Mouse (Mus musculus) testis, postnatal 10 days (tissue): Measurements from ENCODE around the gene Rem2.

Experiments
- DNase-seq: peaks from one replicate; pipeline ENCODE4 v3.0.0; 2021; ENCODE audit warnings: low spot score

The Rem2 gene

GRCm38 (mm10) chr14:54475941-54476844, at the start of gene Rem2:
TSS of gene Rem2 (plus strand) at chr14:54476100.
- DNase-seq, result peak; percentile 69

GRCm38 (mm10) chr14:54426689-54427398, 49.1 kb upstream of the Rem2 start, which contains the start of gene Mrpl52:
TSS of gene Mrpl52 (plus strand) at chr14:54426909.
- DNase-seq, result peak; percentile 94

DNA sequence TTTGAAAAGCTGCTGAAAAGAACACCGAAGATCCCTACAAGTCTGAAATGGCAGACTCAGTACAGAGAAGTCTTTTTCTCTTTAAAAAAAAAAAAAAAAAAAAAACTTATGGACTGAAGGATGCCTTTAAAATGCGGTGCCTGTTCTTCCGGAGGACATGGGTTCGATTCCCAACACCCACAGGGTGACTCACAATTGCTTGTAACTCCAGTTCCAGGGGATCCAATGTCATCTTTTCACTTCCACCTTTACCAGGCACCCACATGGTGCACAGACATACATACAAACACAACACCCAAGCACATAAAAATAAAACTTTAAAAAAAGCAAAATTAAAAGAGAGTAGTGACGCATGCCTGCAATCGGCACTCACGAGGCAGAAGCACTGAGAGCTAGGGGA, 48.2 kb upstream of the Rem2 start:
- no peak for DNase-seq

- peak; percentile 40 for DNase-seq
Observed at GRCm38 (mm10) chr14:54428421-54428820, 47.5 kb upstream of the Rem2 start.

- DNase-seq, result peak; percentile 54
Observed at GRCm38 (mm10) chr14:54429332-54430093, 46.4 kb upstream of the Rem2 start.

DNA sequence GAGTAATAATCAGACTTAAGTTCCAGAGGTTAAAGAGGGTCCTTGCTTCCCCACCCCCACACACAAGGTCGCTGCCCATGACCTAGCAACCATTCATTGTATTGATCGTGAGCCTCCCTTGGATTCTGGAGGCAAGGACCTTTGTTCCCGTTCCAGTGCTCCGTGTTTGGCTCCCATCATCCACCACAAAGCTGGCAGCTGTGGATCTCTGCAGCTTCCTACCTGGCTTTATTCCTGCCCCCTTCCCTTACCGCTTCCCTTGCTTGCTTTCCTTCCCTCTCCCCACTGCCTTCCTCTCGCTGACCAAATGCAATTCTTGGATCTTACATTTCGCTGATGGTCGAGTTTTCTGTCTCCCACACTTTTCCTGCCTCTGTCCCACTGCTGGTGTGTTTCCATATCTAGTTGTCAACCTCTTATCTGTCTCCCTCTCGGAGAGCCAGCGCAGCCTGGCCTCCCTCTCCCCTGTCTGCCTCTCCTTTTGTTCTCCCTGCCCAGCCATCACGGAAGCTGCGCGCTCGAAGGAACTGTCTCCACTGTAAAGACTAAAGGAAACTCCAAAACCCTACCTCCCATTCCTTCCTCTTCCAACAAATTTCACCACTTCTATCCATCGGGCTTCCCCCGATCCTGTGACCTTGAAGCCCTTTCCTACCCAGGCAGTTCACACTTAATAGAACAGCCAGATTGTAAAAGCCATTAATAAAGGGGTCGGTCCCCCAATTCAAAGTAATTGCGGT, 45.3 kb upstream of the Rem2 start:
- DNase-seq, result peak; percentile 57

- DNase-seq, result peak; percentile 86
Observed at GRCm38 (mm10) chr14:54431334-54432077, 44.4 kb upstream of the Rem2 start, which contains the start of gene Mmp14. TSS of gene Mmp14 (plus strand) at chr14:54431612.

DNA sequence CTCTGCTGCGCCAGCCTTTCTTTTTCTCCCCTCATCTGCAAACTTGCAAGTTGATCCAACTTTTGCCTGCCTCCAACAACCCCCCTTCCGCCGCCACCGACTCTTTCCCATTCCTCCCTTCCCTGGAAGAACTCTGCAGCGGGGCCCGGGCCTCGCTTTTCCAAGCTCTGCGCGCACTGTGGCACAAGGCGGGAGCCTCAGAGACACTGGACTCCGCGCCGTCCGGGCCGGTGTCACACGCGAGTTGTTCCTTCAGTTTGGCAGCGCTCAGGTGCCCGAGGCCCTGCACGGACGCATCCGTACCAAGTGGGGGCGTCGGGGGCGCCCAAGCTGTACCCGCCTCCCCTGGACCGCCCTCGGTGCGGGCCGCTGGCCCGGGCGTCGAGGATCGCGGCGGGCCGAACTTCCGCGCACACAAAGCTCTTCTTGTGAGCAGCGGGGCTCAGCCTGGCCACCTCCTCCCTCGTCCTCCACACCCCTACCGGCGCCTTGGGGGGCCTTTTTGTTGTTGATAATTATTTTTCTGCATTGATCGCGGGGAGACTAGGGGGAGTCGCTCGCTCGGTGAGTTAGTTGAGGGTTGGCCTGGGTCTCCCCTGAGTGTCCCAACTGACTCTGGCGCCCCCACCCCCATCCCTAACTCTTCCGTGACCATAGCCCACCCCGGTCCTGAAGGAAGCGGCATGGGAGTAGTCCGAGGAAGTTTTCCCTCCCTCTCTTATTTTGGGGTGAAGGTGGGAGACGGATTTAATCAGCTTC, 43.6 kb upstream of the Rem2 start:
- DNase-seq, result peak; percentile 75

GRCm38 (mm10) chr14:54432837-54433830, 42.8 kb upstream of the Rem2 start:
- DNase-seq, result no peak

DNA sequence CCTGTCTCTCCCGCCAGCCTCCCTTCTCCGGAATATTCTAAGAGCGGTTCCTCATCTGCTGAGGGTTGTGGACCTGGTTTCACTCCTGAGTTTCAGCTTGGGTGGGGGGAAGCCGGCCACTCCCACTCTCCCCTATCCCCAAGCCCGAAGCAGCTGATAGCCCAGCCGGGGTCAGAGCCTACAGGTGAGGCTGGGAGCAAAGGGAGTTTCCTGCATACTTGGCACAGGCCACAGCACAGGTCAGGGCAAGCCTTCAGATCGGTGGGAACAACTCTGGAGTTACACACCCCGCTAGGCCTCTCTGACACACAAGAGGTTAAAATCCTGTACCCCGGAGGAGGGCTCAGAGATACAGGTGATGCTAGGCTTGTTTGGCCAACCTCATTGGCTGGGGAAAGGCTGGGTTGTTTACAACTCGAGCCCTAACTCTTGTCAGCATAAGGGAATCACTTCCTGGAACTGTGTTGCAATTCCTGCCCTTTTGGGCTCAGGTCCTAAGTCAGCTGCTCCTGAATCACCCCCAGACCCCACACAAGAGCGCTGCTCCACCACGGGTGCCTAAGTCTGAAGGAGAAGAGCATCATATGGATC, 41.9 kb upstream of the Rem2 start:
- no peak for DNase-seq

DNA sequence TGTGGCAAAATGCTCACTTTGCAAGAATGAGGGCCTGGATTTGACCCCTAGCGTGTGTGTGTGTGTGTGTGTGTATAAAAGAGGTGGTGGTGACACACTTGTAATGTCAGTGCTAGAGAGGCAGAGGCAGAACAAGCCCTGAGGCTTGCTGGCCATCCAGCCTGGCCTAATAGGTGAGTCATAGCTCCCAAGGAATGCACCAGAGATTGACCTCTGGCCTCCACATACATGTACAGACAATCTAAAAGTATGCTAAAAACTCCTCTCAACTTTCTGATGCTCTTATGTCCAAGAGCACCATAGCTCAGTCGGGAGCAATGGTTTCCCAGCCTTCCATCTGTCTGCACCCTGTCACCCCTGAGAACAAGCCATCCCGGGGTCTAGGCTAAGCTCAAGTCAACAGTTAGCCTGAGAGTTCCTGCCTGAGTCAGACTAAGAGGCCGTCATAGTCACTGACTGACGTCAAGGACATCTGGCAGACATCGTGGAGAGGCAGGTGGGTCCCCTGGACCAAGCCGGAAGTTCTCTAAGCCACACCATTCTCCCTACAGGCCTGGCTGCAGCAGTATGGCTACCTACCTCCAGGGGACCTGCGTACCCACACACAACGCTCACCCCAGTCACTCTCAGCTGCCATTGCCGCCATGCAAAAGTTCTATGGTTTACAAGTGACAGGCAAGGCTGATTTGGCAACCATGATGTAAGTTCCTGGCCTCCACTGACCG, 40.5 kb upstream of the Rem2 start:
- DNase-seq, result no peak

- no peak for DNase-seq
Observed at GRCm38 (mm10) chr14:54439155-54439554, 36.7 kb upstream of the Rem2 start.

DNA sequence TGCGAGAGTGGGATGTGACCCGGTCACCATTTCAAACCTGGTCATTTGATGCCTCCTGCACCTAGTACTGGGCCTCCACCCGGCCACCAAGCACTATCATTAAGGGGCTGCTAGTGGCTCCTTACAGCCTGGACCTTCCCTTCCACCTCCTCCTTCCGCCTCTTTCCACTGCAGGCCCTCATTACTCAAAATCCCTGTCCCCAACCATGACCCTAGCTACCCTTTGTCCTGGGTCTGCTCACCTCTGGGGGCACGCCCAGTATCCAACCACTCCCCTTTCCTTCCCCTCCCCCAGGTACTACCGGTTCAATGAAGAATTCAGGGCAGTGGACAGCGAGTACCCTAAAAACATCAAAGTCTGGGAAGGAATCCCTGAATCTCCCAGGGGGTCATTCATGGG, 36.3 kb upstream of the Rem2 start:
- DNase-seq, result no peak

DNA sequence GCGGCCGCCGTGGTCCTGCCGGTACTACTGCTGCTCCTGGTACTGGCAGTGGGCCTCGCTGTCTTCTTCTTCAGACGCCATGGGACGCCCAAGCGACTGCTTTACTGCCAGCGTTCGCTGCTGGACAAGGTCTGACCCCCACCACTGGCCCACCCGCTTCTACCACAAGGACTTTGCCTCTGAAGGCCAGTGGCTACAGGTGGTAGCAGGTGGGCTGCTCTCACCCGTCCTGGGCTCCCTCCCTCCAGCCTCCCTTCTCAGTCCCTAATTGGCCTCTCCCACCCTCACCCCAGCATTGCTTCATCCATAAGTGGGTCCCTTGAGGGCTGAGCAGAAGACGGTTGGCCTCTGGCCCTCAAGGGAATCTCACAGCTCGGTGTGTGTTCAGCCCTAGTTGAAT, 35.4 kb upstream of the Rem2 start:
- DNase-seq, result no peak

DNA sequence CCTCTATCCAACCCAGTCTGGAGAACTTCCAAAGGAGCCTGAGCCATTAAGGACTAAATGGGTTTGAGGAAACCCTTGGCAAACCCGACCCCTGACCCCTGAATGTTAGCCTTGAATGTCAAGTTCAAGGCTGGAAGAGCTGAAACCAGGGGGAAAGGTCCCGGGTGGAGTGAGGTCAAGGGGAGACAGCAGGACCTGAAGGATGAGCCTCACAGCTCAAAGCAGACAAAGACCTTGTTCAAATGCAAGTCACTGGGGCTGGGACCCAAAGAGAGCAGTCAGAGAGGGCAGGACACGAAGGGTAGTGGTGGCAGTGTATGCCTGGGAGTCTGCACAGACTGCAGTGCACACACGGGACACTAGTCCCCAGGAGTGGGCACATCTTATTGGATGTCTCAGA, 34.5 kb upstream of the Rem2 start:
- DNase-seq, result no peak

DNA sequence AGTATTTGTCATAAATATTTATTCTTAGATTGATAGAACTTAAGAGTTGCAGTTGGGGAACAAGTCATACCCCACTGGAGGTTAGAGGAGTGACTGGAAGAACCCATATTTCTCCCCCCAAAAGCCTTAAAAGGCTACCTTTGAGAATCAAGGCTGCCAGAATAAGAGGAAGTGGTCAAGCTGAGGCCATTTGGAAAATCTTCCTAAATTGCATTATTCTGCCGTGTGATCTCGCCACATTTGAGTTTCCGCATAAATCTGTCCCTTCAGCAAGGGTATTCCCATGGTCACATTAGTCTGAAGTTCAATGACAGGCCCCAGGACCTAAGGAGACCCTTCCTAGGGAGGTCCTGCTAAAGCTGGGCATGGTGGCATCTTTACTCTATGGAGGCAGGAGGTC, 33.4 kb upstream of the Rem2 start:
- DNase-seq, result no peak

DNA sequence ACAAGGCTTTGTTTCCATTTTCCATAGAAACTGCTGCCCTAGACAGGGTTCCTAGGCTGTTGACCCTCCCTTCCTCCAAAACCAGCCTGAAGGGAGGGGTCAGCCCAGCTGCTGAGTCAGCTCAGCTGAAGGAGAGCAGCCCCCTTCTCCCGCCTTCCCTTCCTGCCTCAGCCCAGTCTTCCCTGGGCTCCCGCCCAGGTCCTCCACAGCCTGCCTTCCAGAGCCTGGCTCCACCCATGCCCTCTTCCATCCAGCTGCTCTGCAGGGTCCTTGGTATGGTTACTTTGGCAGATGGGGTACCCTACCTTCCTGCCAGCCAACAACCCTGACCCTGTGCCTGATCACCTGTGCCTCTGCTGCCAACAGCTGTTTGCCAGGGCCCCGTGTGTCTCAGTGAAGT, 32.7 kb upstream of the Rem2 start:
- peak; percentile 74 for DNase-seq
